Mouse (Mus musculus): ENCODE data around the gene Slc38a2. TPM values are rescaled to one million over a fixed set of nuclear protein-coding genes. Genes with fewer than 3 reads are reported as not detected.

The Slc38a2 gene
- 14.4 and 17.4 TPM in 2 replicates for polyA plus RNA-seq (2021; fragmentation: Nextera tagmentation)
- long read RNA-seq, experiment 1, full-length matches to known transcripts = 23 of 102 reads
- long read RNA-seq, experiment 1, partial matches to known transcripts = 64 of 102 reads
- long read RNA-seq, experiment 1, other reads (novel, unspliced or antisense) = 15 of 102 reads
- long read RNA-seq, experiment 2, full-length matches to known transcripts = 4 of 29 reads
- long read RNA-seq, experiment 2, partial matches to known transcripts = 9 of 29 reads
- long read RNA-seq, experiment 2, other reads (novel, unspliced or antisense) = 16 of 29 reads

DNA sequence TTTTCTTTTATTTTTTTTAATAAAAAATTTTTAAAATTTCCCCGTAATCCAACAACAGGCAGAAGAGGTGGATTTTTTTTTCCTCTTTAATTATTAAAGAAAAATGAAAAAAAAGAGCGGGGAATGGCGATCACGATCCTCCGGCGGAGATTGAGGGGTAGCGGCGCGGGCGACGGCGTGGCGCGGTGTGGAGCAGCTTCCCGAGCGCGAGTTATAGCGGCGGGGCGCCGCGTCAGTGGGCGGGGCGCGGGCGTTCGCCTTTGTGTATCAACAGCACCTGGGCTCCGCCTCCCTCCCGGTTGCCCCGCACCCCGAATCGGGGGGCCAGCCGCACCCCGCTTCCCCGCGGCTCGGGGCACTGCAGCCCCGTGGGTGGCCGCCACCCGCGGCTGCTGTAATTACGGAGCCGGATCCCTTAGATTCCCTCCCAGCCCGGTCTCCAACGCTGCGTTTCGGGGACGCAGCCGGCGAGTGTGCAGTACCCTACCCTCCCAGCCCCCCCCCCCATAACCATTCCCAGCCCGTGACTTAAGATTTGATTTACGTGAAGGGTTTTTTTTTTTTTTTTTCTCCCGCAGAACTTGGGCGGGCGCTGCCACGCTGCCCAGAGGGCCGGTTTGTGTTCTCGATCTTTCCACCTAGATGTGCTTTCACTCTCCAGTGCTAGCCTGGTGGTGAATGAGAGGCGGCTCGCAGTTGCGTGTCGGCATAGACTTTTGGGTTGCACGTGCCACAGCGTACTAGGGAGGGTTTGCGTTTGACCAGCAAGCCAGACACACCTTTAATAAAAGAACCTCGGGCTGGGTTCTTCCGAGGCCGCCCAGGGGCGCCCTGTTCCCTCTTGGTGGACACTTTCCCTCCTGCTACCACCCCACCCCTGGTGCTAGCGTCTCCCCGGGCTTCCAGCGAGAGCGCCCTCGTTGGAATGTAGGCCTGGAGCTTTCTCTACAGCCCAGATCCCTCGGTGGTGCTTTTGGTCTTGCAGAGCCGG, at the start of gene Slc38a2:
Slc38a2 (minus strand) TSS at position 210 of the 991 bp plus-strand sequence.

DNA sequence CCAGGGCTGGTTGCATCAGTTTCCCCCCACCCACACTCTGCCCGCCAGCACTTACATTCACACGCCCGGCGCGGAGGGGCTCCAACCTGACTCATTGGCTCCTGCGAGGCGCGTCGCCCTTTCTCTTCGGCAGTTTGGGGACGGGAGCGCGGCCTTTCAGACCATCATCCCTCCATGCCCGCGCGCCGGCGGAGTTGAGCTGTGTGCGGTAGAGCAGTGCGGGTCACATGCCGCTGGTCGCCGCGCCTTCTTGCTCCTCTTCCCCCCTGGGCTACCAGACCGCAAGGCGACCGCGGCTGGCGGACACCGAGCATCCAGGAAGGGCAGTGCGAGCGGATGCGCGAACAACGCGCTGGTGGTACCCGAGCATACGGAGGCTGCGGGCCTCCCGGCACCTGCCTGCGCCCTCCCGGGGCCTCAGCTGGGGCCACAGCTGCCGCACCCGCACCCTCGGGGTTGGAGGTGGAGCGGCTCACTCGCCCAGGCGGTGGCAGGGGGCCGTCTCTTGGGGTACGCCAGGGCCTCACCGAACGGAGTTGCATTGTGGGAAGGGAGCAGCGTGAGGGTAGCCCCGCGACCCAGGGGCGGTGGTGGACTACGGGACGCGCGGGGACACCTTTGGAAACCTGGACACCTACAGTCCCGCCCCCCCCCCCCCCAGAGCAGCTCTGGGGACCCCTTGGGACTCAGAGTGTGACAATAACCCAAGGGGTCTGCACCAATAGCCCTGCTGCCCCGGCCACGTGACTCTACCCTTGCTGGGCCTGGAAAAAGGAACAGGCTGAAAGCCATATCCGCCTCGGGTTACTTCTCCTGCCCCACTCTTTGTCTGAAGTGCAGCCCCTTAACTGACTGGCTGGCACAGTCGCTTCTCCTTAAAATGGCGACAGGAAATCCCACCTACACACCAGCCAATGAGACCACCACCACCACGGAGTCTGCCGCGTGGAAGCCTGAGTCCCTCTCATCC, 56.8 kb downstream of the Slc38a2 start, which contains the start of gene Slc38a1:
Slc38a1 (minus strand) TSS at position 478 of the 970 bp plus-strand sequence.

Other genes with a start within 250 kb of the Slc38a2 start
- gene Scaf11, start 238.9 kb downstream of the Slc38a2 start, polyA plus RNA-seq (2021; fragmentation: Nextera tagmentation) = 15.4 and 17.4 TPM in 2 replicates
- gene Slc38a1, start 56.8 kb downstream of the Slc38a2 start, polyA plus RNA-seq (2021; fragmentation: Nextera tagmentation) = 42.2 and 52.6 TPM in 2 replicates

Measured in left cerebral cortex, adult 6 months (tissue).